In genomic region chr11:69090367-69090766, GRCm38 (mm10) we compare ENCODE assay signal across 9 mouse cellular contexts. TPM values are rescaled to one million over a fixed set of nuclear protein-coding genes. Genes with fewer than 3 reads are reported as not detected.
A peak's percentile ranks its signal among the peaks of the same experiment; 100 is the strongest.
DNase-seq lines count a peak whose midpoint lies in the region; ATAC-seq and TF ChIP-seq lines count a peak whose summit lies in the region.
"Had no signal": no experiment of that assay in that cellular context is flagged by ENCODE, and none has a peak within 500 bp of the region (broad histone marks: within the 10 kb centered on the region; RNA-seq: fewer than 3 reads in every experiment).

No protein-coding gene starts in this region.

- H3K36me3 ChIP-seq in intestine, embryonic 16.5 days (ENCODE audit: control insufficient read depth, insufficient read depth, low read length) = peaks cover 2% of the 10 kb centered on the region; the same call in 1 of the 2 replicates
- H3K36me3 ChIP-seq in neural tube, embryonic 14.5 days (ENCODE audit: control insufficient read depth, insufficient read depth, low read length) = 0 out of 2 replicates have a peak, but pooled peaks cover 8% of the 10 kb centered on the region

- peak; percentile 9 for DNase-seq in CD4-positive, CD25-positive, alpha-beta regulatory T cell, adult 2 months (ENCODE audit: low read depth, low spot score)
- no peak for DNase-seq in left cerebral cortex, adult 2 months (ENCODE audit: extremely low spot score in 1 of 2, low spot score in 2 of 2)
- DNase-seq in left cerebral cortex, adult 8-10 months (ENCODE audit: low spot score in 2 of 2) = no peak
- no peak for DNase-seq in embryo, embryonic 10.5 days (ENCODE audit: low spot score)
- no peak for DNase-seq in gastrocnemius, adult 8-10 months (ENCODE audit: low spot score in 2 of 2)

- ATAC-seq in CD4-positive, CD25-positive, alpha-beta regulatory T cell, adult 4 months = no peak
- no peak for ATAC-seq in intestine, embryonic 16.5 days
- no peak for ATAC-seq in neural tube, embryonic 14.5 days (ENCODE audit: low read depth)

- H3K9me3 ChIP-seq in intestine, embryonic 16.5 days (ENCODE audit: control insufficient read depth, low read length) = no peaks in the 10 kb centered on the region
- no peaks in the 10 kb centered on the region for H3K9me3 ChIP-seq in neural tube, embryonic 14.5 days (ENCODE audit: control insufficient read depth, low read length)

- intact Hi-C loops in left cerebral cortex, adult 2 months (cut with DNase I) = no loop called here

- no peaks in the 10 kb centered on the region for H3K27me3 ChIP-seq in intestine, embryonic 16.5 days (replicated peaks; ENCODE audit: control insufficient read depth, insufficient read depth, low read length)
- no peaks in the 10 kb centered on the region for H3K27me3 ChIP-seq in neural tube, embryonic 14.5 days (ENCODE audit: control insufficient read depth, insufficient read depth, low read length)

- H3K4me2 ChIP-seq in intestine, embryonic 16.5 days (ENCODE audit: low read depth, low read length) = peak overlapping the region; percentile 89; the same call in 1 of the 2 replicates
- H3K4me2 ChIP-seq in neural tube, embryonic 14.5 days (ENCODE audit: low read depth, low read length) = peak overlapping the region; percentile 98; the same call in 1 of the 2 replicates

- peak overlapping the region; percentile 100 for H3K9ac ChIP-seq in intestine, embryonic 16.5 days (ENCODE audit: low read depth, low read length)
- peak overlapping the region; percentile 100; the same call in 1 of the 2 replicates for H3K9ac ChIP-seq in neural tube, embryonic 14.5 days (replicated peaks; ENCODE audit: low read depth, low read length)

- no peak for TF ChIP-seq CTCF in left cerebral cortex, adult 2 months (IDR thresholded peaks at IDR 0.05)

- H3K4me3 ChIP-seq in left cerebral cortex, adult 2 months = peak overlapping the region; percentile 98
- H3K4me3 ChIP-seq in intestine, embryonic 16.5 days (ENCODE audit: low read length) = no peak overlapping the region
- H3K4me3 ChIP-seq in neural tube, embryonic 14.5 days (ENCODE audit: low read depth, low read length) = no peak overlapping the region

- H3K27ac ChIP-seq in left cerebral cortex, adult 2 months = peak overlapping the region; percentile 100
- H3K27ac ChIP-seq in intestine, embryonic 16.5 days (ENCODE audit: low read length) = no peak overlapping the region
- H3K27ac ChIP-seq in neural tube, embryonic 14.5 days (ENCODE audit: low read depth, low read length) = no peak overlapping the region

- H3K4me1 ChIP-seq in intestine, embryonic 16.5 days (ENCODE audit: control insufficient read depth, insufficient read depth, low read length) = peaks cover 41% of the 10 kb centered on the region
- peaks cover 21% of the 10 kb centered on the region for H3K4me1 ChIP-seq in neural tube, embryonic 14.5 days (ENCODE audit: control insufficient read depth, insufficient read depth, low read length)

- 64% methylated on average over 6 of the region's 6 CpGs for WGBS in intestine, embryonic 16.5 days
- 59% methylated on average over 6 of the region's 6 CpGs for WGBS in neural tube, embryonic 14.5 days

RNA-seq across cellular contexts. Expression of gene Vamp2, which starts 2.1 kb away (rescaled TPM):
- 10 to 100 TPM; 26.0 to 35.9 TPM for polyA plus RNA-seq in CD4-positive, CD25-positive, alpha-beta regulatory T cell, adult 4 months (2017; shearing (Covaris generic))
- total RNA-seq in left cerebral cortex, adult 2 months (2021) = 1,000 to 10,000 TPM; 1,115 to 1,119 TPM
- total RNA-seq in left cerebral cortex, adult 8-10 months (2022) = 1,000 to 10,000 TPM; 1,002 to 1,054 (median 1,038) TPM
- 65.8 TPM in 2 replicates for polyA plus RNA-seq in intestine, embryonic 16.5 days (2015; fragmentation: Nextera tagmentation; extraction: Ambion mirVana)
- 337 and 385 TPM in 2 replicates for polyA plus RNA-seq in neural tube, embryonic 14.5 days (2014; fragmentation: Nextera tagmentation; extraction: Ambion mirVana)
- total RNA-seq in gastrocnemius, adult 8-10 months (2022) = 10 to 100 TPM; 31.4 to 39.6 (median 35.6) TPM

RNA-seq across cellular contexts. Expression of gene Per1, which starts 4.7 kb away (rescaled TPM):
- polyA plus RNA-seq in CD4-positive, CD25-positive, alpha-beta regulatory T cell, adult 4 months (2017; shearing (Covaris generic)) = 1 to 10 TPM; 4.5 to 6.6 TPM
- 100 to 1,000 TPM; 114 to 185 TPM for total RNA-seq in left cerebral cortex, adult 2 months (2021)
- 100 to 1,000 TPM; 105 to 140 (median 114) TPM for total RNA-seq in left cerebral cortex, adult 8-10 months (2022)
- 13.6 and 13.7 TPM in 2 replicates for polyA plus RNA-seq in intestine, embryonic 16.5 days (2015; fragmentation: Nextera tagmentation; extraction: Ambion mirVana)
- polyA plus RNA-seq in neural tube, embryonic 14.5 days (2014; fragmentation: Nextera tagmentation; extraction: Ambion mirVana) = 6.5 and 9.4 TPM in 2 replicates
- total RNA-seq in gastrocnemius, adult 8-10 months (2022) = 10 to 100 TPM; 58.8 to 81.4 (median 70.4) TPM

RNA-seq across cellular contexts. Expression of gene Tmem107, which starts 19.8 kb away (rescaled TPM):
- 1 to 10 TPM; 2.4 to 4.2 TPM for polyA plus RNA-seq in CD4-positive, CD25-positive, alpha-beta regulatory T cell, adult 4 months (2017; shearing (Covaris generic))
- total RNA-seq in left cerebral cortex, adult 2 months (2021) = 10 to 100 TPM; 23.3 to 28.0 TPM
- total RNA-seq in left cerebral cortex, adult 8-10 months (2022) = 10 to 100 TPM; 15.2 to 19.4 (median 17.1) TPM
- polyA plus RNA-seq in intestine, embryonic 16.5 days (2015; fragmentation: Nextera tagmentation; extraction: Ambion mirVana) = 38.6 and 44.8 TPM in 2 replicates
- 24.7 and 27.7 TPM in 2 replicates for polyA plus RNA-seq in neural tube, embryonic 14.5 days (2014; fragmentation: Nextera tagmentation; extraction: Ambion mirVana)
- 1 to 10 TPM; 2.9 to 7.0 (median 5.2) TPM for total RNA-seq in gastrocnemius, adult 8-10 months (2022)

RNA-seq across cellular contexts. Expression of gene Hes7, which starts 29.8 kb away (rescaled TPM):
- polyA plus RNA-seq in CD4-positive, CD25-positive, alpha-beta regulatory T cell, adult 4 months (2017; shearing (Covaris generic)) = not detected
- total RNA-seq in left cerebral cortex, adult 2 months (2021) = under 1 TPM; 0.57 to 0.82 TPM
- total RNA-seq in left cerebral cortex, adult 8-10 months (2022) = 1 to 10 TPM in 1 of 4 experiments, under 1 TPM in 3; 0.20 to 1.3 (median 0.74) TPM
- polyA plus RNA-seq in intestine, embryonic 16.5 days (2015; fragmentation: Nextera tagmentation; extraction: Ambion mirVana) = 0.29 and 0.33 TPM in 2 replicates
- polyA plus RNA-seq in neural tube, embryonic 14.5 days (2014; fragmentation: Nextera tagmentation; extraction: Ambion mirVana) = 0.43 and 0.52 TPM in 2 replicates
- not detected for total RNA-seq in gastrocnemius, adult 8-10 months (2022)
- total RNA-seq: heart, postnatal 36 days had no signal

RNA-seq across cellular contexts. Expression of gene Borcs6, which starts 30.9 kb away (rescaled TPM):
- polyA plus RNA-seq in CD4-positive, CD25-positive, alpha-beta regulatory T cell, adult 4 months (2017; shearing (Covaris generic)) = 1 to 10 TPM; 1.0 to 1.4 TPM
- 10 to 100 TPM; 31.1 to 33.8 TPM for total RNA-seq in left cerebral cortex, adult 2 months (2021)
- total RNA-seq in left cerebral cortex, adult 8-10 months (2022) = 10 to 100 TPM; 32.3 to 37.9 (median 33.5) TPM
- polyA plus RNA-seq in intestine, embryonic 16.5 days (2015; fragmentation: Nextera tagmentation; extraction: Ambion mirVana) = 8.0 and 8.6 TPM in 2 replicates
- 16.1 and 17.7 TPM in 2 replicates for polyA plus RNA-seq in neural tube, embryonic 14.5 days (2014; fragmentation: Nextera tagmentation; extraction: Ambion mirVana)
- 10 to 100 TPM; 22.4 to 26.2 (median 23.7) TPM for total RNA-seq in gastrocnemius, adult 8-10 months (2022)

Comparison
In these comparisons a context has a peak if more than half of its experiments do, and no peak if none do; other contexts are left out.
1. RNA of gene Vamp2, which starts 2.1 kb away (total RNA-seq): 1,115 to 1,119 TPM in left cerebral cortex, adult 2 months and 1,002 to 1,054 TPM in left cerebral cortex, adult 8-10 months; 31.4 to 39.6 TPM in gastrocnemius, adult 8-10 months; every median in the first group is over 10 times any median in the second.